Mouse (Mus musculus): ENCODE data around the gene Ssh1.

The Ssh1 gene

GRCm38 (mm10) chr5:113993487-113994465, at the start of gene Ssh1:
Gene Ssh1, minus strand, starts transcription at chr5:113993894.
- DNase-seq (ENCODE audit: low spot score) = peak; percentile 75

GRCm38 (mm10) chr5:114041327-114041930, 47.7 kb upstream of the Ssh1 start:
- no peak for DNase-seq (ENCODE audit: low spot score)

- no peak for DNase-seq (ENCODE audit: low spot score)
Observed at GRCm38 (mm10) chr5:114040911-114041310, 47.2 kb upstream of the Ssh1 start.

GRCm38 (mm10) chr5:114040508-114040907, 46.8 kb upstream of the Ssh1 start:
- no peak for DNase-seq (ENCODE audit: low spot score)

- DNase-seq (ENCODE audit: low spot score) = no peak
Observed at GRCm38 (mm10) chr5:114035111-114035510, 41.4 kb upstream of the Ssh1 start.

GRCm38 (mm10) chr5:114034393-114034792, 40.7 kb upstream of the Ssh1 start:
- no peak for DNase-seq (ENCODE audit: low spot score)

GRCm38 (mm10) chr5:114032161-114032763, 38.6 kb upstream of the Ssh1 start:
- no peak for DNase-seq (ENCODE audit: low spot score)

- DNase-seq (ENCODE audit: low spot score) = no peak
Observed at GRCm38 (mm10) chr5:114030652-114031051, 37.0 kb upstream of the Ssh1 start.

- DNase-seq (ENCODE audit: low spot score) = no peak
Observed at GRCm38 (mm10) chr5:114028111-114028510, 34.4 kb upstream of the Ssh1 start.

GRCm38 (mm10) chr5:114027217-114027944, 33.7 kb upstream of the Ssh1 start:
- DNase-seq (ENCODE audit: low spot score) = no peak

GRCm38 (mm10) chr5:114024885-114025284, 31.2 kb upstream of the Ssh1 start:
- DNase-seq (ENCODE audit: low spot score) = no peak

GRCm38 (mm10) chr5:114024390-114024789, 30.7 kb upstream of the Ssh1 start:
- no peak for DNase-seq (ENCODE audit: low spot score)

GRCm38 (mm10) chr5:114015121-114015520, 21.4 kb upstream of the Ssh1 start:
- no peak for DNase-seq (ENCODE audit: low spot score)

- no peak for DNase-seq (ENCODE audit: low spot score)
Observed at GRCm38 (mm10) chr5:114009049-114009448, 15.4 kb upstream of the Ssh1 start.

- no peak for DNase-seq (ENCODE audit: low spot score)
Observed at GRCm38 (mm10) chr5:114007753-114008453, 14.2 kb upstream of the Ssh1 start.

GRCm38 (mm10) chr5:114006974-114007373, 13.3 kb upstream of the Ssh1 start:
- no peak for DNase-seq (ENCODE audit: low spot score)

- DNase-seq (ENCODE audit: low spot score) = no peak
Observed at GRCm38 (mm10) chr5:114005100-114005499, 11.4 kb upstream of the Ssh1 start.

GRCm38 (mm10) chr5:114004573-114004972, 10.9 kb upstream of the Ssh1 start:
- DNase-seq (ENCODE audit: low spot score) = no peak

- no peak for DNase-seq (ENCODE audit: low spot score)
Observed at GRCm38 (mm10) chr5:114003542-114003941, 9.8 kb upstream of the Ssh1 start, which contains the start of gene Dao. Gene Dao, plus strand, starts transcription at chr5:114003703.

GRCm38 (mm10) chr5:113999382-113999781, 5.7 kb upstream of the Ssh1 start:
- no peak for DNase-seq (ENCODE audit: low spot score)

- no peak for DNase-seq (ENCODE audit: low spot score)
Observed at GRCm38 (mm10) chr5:113996458-113996857, 2.8 kb upstream of the Ssh1 start.

Data from spleen, adult 12 weeks (tissue).